In genomic region chr6:115462743-115463337, GRCm38 (mm10) we compare ENCODE assay signal across 9 mouse cellular contexts.
DNase-seq lines count a peak whose midpoint lies in the region; ATAC-seq and TF ChIP-seq lines count a peak whose summit lies in the region.
"Had no signal": no experiment of that assay in that cellular context is flagged by ENCODE, and none has a peak within 500 bp of the region (broad histone marks: within the 10 kb centered on the region; RNA-seq: fewer than 3 reads in every experiment).

No protein-coding gene starts in this region.

- intact Hi-C loops in left cerebral cortex, postnatal 36 days (cut with DNase I): no loop called here

- no peaks in the 10 kb centered on the region for H3K4me1 ChIP-seq in heart, embryonic 11.5 days (ENCODE audit: control insufficient read depth, insufficient read depth, low read length)
- no peaks in the 10 kb centered on the region for H3K4me1 ChIP-seq in kidney, adult 2 months (ENCODE audit: control insufficient read depth, insufficient read depth, low read length)
- H3K4me1 ChIP-seq in olfactory bulb, adult 2 months (ENCODE audit: control insufficient read depth, insufficient read depth, low read length): peaks cover 3% of the 10 kb centered on the region
- H3K4me1 ChIP-seq in embryonic facial prominence, embryonic 10.5 days: no peaks in the 10 kb centered on the region

- H3K27me3 ChIP-seq in heart, embryonic 11.5 days (ENCODE audit: control insufficient read depth, insufficient read depth, low read length): no peaks in the 10 kb centered on the region
- no peaks in the 10 kb centered on the region for H3K27me3 ChIP-seq in kidney, adult 2 months (replicated peaks; ENCODE audit: control insufficient read depth, insufficient read depth, low read length)
- no peaks in the 10 kb centered on the region for H3K27me3 ChIP-seq in embryonic facial prominence, embryonic 10.5 days (replicated peaks; ENCODE audit: low read depth, poor library complexity, severe bottlenecking)
- H3K27me3 ChIP-seq: liver, embryonic 13.5 days had no signal

- no peaks in the 10 kb centered on the region for H3K9me3 ChIP-seq in heart, embryonic 11.5 days (replicated peaks; ENCODE audit: control insufficient read depth, low read length)
- no peaks in the 10 kb centered on the region for H3K9me3 ChIP-seq in embryonic facial prominence, embryonic 10.5 days
- H3K9me3 ChIP-seq: liver, embryonic 13.5 days had no signal

- TF ChIP-seq CTCF in kidney, adult 2 months (conservative IDR thresholded peaks at IDR 0.05; ENCODE audit: insufficient read depth, insufficient read length, low read depth, low read length): no peak
- no peak for TF ChIP-seq CTCF in olfactory bulb, adult 2 months (IDR thresholded peaks at IDR 0.05; ENCODE audit: insufficient read depth, low read depth, low read length)

- WGBS in heart, embryonic 11.5 days (ENCODE audit: insufficient replicate concordance): 66% methylated on average over 16 of the region's 16 CpGs
- 52% methylated on average over 16 of the region's 16 CpGs for WGBS in kidney, adult 2 months
- 69% methylated on average over 16 of the region's 16 CpGs for WGBS in olfactory bulb, adult 2 months
- WGBS in embryonic facial prominence, embryonic 10.5 days: 89% methylated on average over 16 of the region's 16 CpGs

- H3K27ac ChIP-seq in heart, embryonic 11.5 days (ENCODE audit: low read depth, low read length): no peak overlapping the region
- peak overlapping the region; percentile 68 for H3K27ac ChIP-seq in kidney, adult 2 months (ENCODE audit: insufficient read depth, low read depth, low read length)
- peak overlapping the region; percentile 5; the same call in 1 of the 2 replicates for H3K27ac ChIP-seq in olfactory bulb, adult 2 months (ENCODE audit: insufficient read depth, low read depth, low read length)
- H3K27ac ChIP-seq in embryonic facial prominence, embryonic 10.5 days (replicated peaks): no peak overlapping the region
- H3K27ac ChIP-seq: liver, embryonic 13.5 days had no signal

- H3K36me3 ChIP-seq in heart, embryonic 11.5 days (ENCODE audit: control insufficient read depth, insufficient read depth, low read length): no peaks in the 10 kb centered on the region
- H3K36me3 ChIP-seq in kidney, adult 2 months (ENCODE audit: control insufficient read depth, insufficient read depth, low read length): no peaks in the 10 kb centered on the region
- no peaks in the 10 kb centered on the region for H3K36me3 ChIP-seq in embryonic facial prominence, embryonic 10.5 days (replicated peaks)
- H3K36me3 ChIP-seq: liver, embryonic 13.5 days had no signal

- H3K4me3 ChIP-seq in heart, embryonic 11.5 days (ENCODE audit: low read depth, low read length): no peak overlapping the region
- H3K4me3 ChIP-seq in kidney, adult 2 months (ENCODE audit: insufficient read depth, low read depth, low read length): no peak overlapping the region
- no peak overlapping the region for H3K4me3 ChIP-seq in olfactory bulb, adult 2 months (ENCODE audit: insufficient read depth, low read depth, low read length)
- H3K4me3 ChIP-seq in embryonic facial prominence, embryonic 10.5 days: no peak overlapping the region
- H3K4me3 ChIP-seq: liver, embryonic 13.5 days had no signal

- no peak overlapping the region for H3K4me2 ChIP-seq in heart, embryonic 11.5 days
- H3K4me2 ChIP-seq: liver, embryonic 13.5 days had no signal

- TF ChIP-seq POLR2A in kidney, adult 2 months (IDR thresholded peaks at IDR 0.05; ENCODE audit: low read depth, low read length): no peak
- TF ChIP-seq POLR2A in olfactory bulb, adult 2 months (IDR thresholded peaks at IDR 0.05; ENCODE audit: insufficient read depth, low read depth, low read length): no peak

- DNase-seq in heart, adult 18-20 months: peak; percentile 85 to 90
- DNase-seq in gastrocnemius, adult 18-20 months (ENCODE audit: low spot score): peak; percentile 74
- peak; percentile 88 for DNase-seq in kidney, adult 2 months
- no peak for DNase-seq in left cerebral cortex, postnatal 36 days (ENCODE audit: low spot score in 2 of 2)
- DNase-seq in embryonic facial prominence, embryonic 10.5 days (ENCODE audit: low spot score): no peak
- no peak for DNase-seq in embryo, embryonic 10.5 days (ENCODE audit: low spot score)
- DNase-seq: liver, embryonic 13.5 days had no signal

- H3K9ac ChIP-seq in heart, embryonic 11.5 days (ENCODE audit: low read depth, low read length): no peak overlapping the region
- H3K9ac ChIP-seq: liver, embryonic 13.5 days had no signal

- ATAC-seq in heart, embryonic 11.5 days (replicated peaks; ENCODE audit: insufficient number of reproducible peaks, low FRiP score, low TSS enrichment): no peak

Comparison
In these comparisons a context has a peak if more than half of its experiments do, and no peak if none do; other contexts are left out.
1. DNase-seq: peak in heart, adult 18-20 months (2 of 2), gastrocnemius, adult 18-20 months (single experiment) and kidney, adult 2 months (single experiment); none in left cerebral cortex, postnatal 36 days (0 of 2), embryonic facial prominence, embryonic 10.5 days (single experiment) and embryo, embryonic 10.5 days (single experiment).
2. H3K27ac ChIP-seq: peak in kidney, adult 2 months (single experiment) and olfactory bulb, adult 2 months (single experiment); none in heart, embryonic 11.5 days (single experiment) and embryonic facial prominence, embryonic 10.5 days (single experiment).